Mouse (Mus musculus): ENCODE data around the gene Epo. TPM values are rescaled to one million over a fixed set of nuclear protein-coding genes. Genes with fewer than 3 reads are reported as not detected.

The Epo gene
- polyA plus RNA-seq, 1 experiment from 2014 or later = not detected

DNA sequence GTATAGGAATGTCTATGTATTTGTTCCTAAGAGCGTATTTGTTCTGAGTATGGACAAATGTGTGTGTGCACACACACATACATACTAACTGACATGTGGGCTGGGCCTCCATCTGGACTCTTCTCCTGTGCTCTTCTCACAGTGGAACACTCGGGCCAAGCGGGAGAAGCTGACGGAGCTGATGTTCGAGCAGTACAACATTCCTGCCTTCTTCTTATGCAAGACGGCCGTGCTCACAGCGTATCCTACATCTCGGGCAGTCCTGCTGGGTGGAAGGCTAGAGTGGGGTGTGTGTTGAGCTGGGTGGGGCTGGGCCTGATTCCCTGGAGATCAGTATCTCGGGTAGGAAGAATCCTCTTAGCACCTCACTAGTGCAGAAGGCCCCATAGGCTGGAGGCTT, 29.9 kb upstream of the Epo start:
- H3K27me3 ChIP-seq = 0 out of 2 replicates have a peak, but pooled peaks cover 5% of the 10 kb centered on the region
- H3K36me3 ChIP-seq = no peaks in the 10 kb centered on the region
- ATAC-seq (ENCODE audit: low FRiP score, low read depth) = no peak
- H3K4me2 ChIP-seq (replicated peaks) = no peak overlapping the region
- no peak overlapping the region for H3K9ac ChIP-seq (replicated peaks)
- no peaks in the 10 kb centered on the region for H3K4me1 ChIP-seq
- no peak overlapping the region for H3K27ac ChIP-seq (replicated peaks)
- H3K4me3 ChIP-seq = no peak overlapping the region
- WGBS = 73% methylated on average over 10 of the region's 10 CpGs
- no peaks in the 10 kb centered on the region for H3K9me3 ChIP-seq

DNA sequence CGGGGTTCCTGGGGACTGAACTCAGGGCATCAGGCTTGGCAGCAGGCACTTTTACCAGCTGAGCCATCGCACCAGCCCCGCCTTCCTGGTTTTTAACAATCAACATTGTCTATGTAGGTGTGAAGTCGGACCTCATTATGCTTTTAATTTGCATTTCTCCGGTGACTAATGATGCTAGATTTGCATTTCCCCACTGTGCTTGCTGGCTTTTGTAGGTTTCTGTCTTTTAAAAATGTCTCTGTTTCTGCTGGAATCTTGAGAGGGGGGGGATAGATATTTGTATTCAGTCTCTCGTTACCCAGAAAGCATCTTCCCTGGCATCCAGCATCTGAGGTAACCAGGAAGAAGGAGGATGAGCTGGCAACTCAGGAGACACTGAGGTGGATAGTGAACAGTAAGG, 28.5 kb upstream of the Epo start:
- 75% methylated on average over 6 of the region's 6 CpGs for WGBS
- Histone ChIP-seq H3K4me1 (no peaks in the 10 kb centered on the region), H3K4me3 (no peak overlapping the region), H3K27ac (replicated peaks) (no peak overlapping the region), H3K9ac (replicated peaks) (no peak overlapping the region), H3K9me3 (no peaks in the 10 kb centered on the region), H3K4me2 (replicated peaks) (no peak overlapping the region), H3K36me3 (no peaks in the 10 kb centered on the region), H3K27me3 (0 out of 2 replicates have a peak, but pooled peaks cover 5% of the 10 kb centered on the region)
- no peak for ATAC-seq (ENCODE audit: low FRiP score, low read depth)

DNA sequence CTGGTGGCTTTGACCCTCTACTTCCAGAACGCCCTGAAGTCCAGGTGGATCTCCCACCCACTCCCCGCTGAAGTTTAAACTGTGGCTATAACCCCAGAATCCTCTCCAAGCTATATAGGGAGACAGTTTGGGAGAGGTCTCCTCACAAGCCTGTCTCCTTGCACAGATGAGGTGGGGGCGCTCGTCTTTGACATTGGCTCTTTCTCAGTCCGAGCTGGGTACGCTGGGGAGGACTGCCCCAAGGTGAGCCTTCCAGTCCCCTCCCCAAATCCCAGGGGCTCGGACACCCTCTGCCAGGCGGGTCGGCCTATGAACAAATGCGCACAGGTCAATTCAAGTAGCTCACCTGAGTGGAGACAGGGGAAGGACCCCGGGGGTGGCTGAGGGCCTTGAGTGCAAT, 20.9 kb upstream of the Epo start:
- ATAC-seq (ENCODE audit: low FRiP score, low read depth) = peak; percentile 41; the same call in 1 of the 2 replicates
- peak overlapping the region; percentile 59 for H3K4me2 ChIP-seq (replicated peaks)
- 57% methylated on average over 11 of the region's 11 CpGs for WGBS

DNA sequence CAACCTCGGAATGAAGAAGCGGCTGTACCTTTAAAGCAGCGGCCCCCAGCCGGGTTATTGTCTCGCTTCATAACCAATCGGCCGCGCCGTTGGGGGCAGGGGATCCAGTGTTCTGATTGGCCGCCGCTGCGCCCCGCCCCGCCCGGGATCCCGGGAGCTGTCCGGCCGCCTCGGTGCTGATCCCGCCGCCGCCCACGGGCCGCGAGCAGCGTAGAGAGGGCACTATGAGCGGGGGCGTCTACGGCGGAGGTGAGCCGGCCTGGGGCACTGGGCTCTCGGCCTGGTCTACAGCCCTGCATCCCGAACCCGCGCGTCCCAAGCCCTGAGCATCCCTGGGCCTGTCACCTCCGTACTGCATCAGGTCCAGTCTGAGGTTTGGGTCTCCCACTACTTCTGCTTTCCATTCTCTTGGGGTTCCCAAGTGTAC, 20.4 kb upstream of the Epo start, which contains the start of gene Actl6b:
Gene Actl6b (plus strand): TSS at position 107 of the 427 bp plus-strand sequence.
- ATAC-seq (ENCODE audit: low FRiP score, low read depth) = peak; percentile 94
- peak within 1 kb of the TSS; percentile 68 for H3K27ac ChIP-seq (replicated peaks)
- H3K4me2 ChIP-seq (replicated peaks) = peak within 1 kb of the TSS; percentile 59
- peak within 1 kb of the TSS; percentile 70 for H3K9ac ChIP-seq (replicated peaks)
- under 1% methylated on average over 37 of the region's 37 CpGs for WGBS
- H3K9me3 ChIP-seq = no peaks in the 10 kb centered on the region
- peaks cover 12% of the 10 kb centered on the region; the same call in 1 of the 2 replicates for H3K4me1 ChIP-seq
- no peaks in the 10 kb centered on the region for H3K36me3 ChIP-seq
- H3K27me3 ChIP-seq = peaks cover 7% of the 10 kb centered on the region; the same call in 1 of the 2 replicates
- H3K4me3 ChIP-seq = peak within 1 kb of the TSS; percentile 62

More for the DNA sequence above, 20.9 kb upstream of the Epo start:
- Histone ChIP-seq H3K9me3 (no peaks in the 10 kb centered on the region), H3K27ac (replicated peaks) (peak overlapping the region; percentile 68), H3K4me1 (peaks cover 12% of the 10 kb centered on the region; the same call in 1 of the 2 replicates), H3K9ac (replicated peaks) (peak overlapping the region; percentile 70), H3K4me3 (peak overlapping the region; percentile 62), H3K27me3 (peaks cover 7% of the 10 kb centered on the region; the same call in 1 of the 2 replicates), H3K36me3 (no peaks in the 10 kb centered on the region)

DNA sequence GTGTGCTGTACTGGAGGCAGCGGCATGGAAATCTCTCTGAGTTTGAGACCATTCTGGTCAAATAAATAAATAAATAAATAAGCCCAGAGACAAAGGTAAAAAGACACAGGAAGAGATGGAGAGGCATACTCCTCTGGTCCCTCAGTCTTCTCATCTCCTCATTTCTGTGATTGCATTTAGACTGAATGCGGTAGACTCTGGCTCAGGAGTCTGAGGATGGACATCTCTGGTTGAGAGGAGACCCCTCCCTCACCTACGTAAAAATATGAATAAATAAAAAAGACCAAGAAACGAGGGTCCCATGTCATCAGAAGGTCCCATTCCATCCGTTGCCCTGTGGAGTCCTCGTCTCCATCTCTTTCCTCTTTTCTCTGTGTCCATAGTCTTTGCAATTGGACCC, 20.0 kb upstream of the Epo start:
- 0 out of 2 replicates have a peak, but pooled peaks have one; percentile 23 for ATAC-seq (ENCODE audit: low FRiP score, low read depth)
- Histone ChIP-seq H3K9me3 (no peaks in the 10 kb centered on the region), H3K27me3 (peaks cover 7% of the 10 kb centered on the region; the same call in 1 of the 2 replicates), H3K36me3 (no peaks in the 10 kb centered on the region), H3K9ac (replicated peaks) (peak overlapping the region; percentile 70; the same call in 1 of the 2 replicates), H3K4me3 (peak overlapping the region; percentile 62), H3K4me2 (replicated peaks) (peak overlapping the region; percentile 59), H3K27ac (replicated peaks) (peak overlapping the region; percentile 68), H3K4me1 (peaks cover 12% of the 10 kb centered on the region; the same call in 1 of the 2 replicates)
- 30% methylated on average over 6 of the region's 6 CpGs for WGBS

DNA sequence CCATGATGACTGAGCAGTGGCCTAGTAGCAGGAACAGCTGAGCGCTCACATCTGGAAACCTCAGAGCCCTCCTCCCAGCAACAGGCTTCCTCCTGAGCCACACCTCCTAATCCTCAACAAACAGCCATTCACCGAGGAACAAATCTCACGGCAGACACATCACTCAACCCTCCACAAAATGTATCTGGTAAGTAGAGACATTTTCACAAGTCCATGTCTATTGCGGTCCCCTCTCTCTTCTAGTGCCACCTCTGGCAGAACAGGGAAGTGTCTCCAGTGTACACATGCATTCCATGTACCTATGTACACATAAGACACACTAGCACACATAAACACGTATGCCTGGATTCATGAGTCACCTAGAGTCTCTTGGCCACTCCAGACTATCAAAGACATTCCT, 18.1 kb upstream of the Epo start:
- Histone ChIP-seq H3K36me3 (no peaks in the 10 kb centered on the region), H3K4me1 (peaks cover 12% of the 10 kb centered on the region; the same call in 1 of the 2 replicates), H3K4me2 (replicated peaks) (no peak overlapping the region), H3K4me3 (no peak overlapping the region), H3K27ac (replicated peaks) (no peak overlapping the region), H3K9me3 (no peaks in the 10 kb centered on the region), H3K27me3 (peaks cover 7% of the 10 kb centered on the region; the same call in 1 of the 2 replicates), H3K9ac (replicated peaks) (no peak overlapping the region)
- no peak for ATAC-seq (ENCODE audit: low FRiP score, low read depth)
- 71% methylated on average over 5 of the region's 5 CpGs for WGBS

DNA sequence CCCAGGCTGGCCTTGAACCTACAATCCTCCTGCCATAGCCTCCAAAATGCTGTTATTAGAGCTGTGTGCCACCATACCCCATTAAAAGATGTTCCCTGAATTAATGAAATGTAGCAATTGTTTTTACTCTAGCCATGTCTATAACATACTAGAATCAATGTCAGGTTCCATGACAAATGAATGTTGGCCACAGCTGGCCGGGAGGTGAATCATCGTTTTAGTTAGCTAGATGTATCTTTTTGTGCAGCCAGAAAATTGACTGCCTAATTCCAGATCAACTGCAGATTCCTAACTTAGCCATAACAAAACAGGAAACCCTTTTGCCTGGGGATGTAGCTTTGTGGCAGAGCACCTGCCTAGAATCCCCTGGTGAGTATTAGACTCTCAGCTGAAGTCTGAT, 16.8 kb upstream of the Epo start:
- 93% methylated on average over 2 of the region's 2 CpGs for WGBS
- no peak overlapping the region for H3K4me2 ChIP-seq (replicated peaks)
- no peak for ATAC-seq (ENCODE audit: low FRiP score, low read depth)
- no peaks in the 10 kb centered on the region for H3K36me3 ChIP-seq
- H3K27ac ChIP-seq (replicated peaks) = no peak overlapping the region
- no peak overlapping the region for H3K4me3 ChIP-seq
- H3K4me1 ChIP-seq = peaks cover 12% of the 10 kb centered on the region; the same call in 1 of the 2 replicates
- no peak overlapping the region for H3K9ac ChIP-seq (replicated peaks)
- no peaks in the 10 kb centered on the region for H3K9me3 ChIP-seq
- peaks cover 5% of the 10 kb centered on the region; the same call in 1 of the 2 replicates for H3K27me3 ChIP-seq

DNA sequence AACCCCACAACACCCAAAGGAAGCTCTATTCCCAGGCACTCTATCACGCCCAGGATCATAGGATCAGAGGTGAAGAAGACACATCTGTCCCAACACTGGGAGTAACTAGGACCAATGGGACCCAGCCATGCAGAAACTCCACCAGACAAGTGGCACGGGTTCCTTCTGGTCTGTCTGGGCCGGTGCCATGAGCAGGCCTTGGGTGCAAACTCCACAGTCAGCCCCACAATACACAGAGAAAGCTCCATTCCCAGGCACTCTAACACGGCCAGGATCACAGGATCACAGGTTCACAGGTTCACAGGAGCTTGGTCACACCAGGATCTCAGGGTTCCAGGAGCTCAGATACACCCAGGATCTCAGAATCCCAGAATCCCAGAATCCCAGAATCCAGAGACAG, 12.6 kb upstream of the Epo start:
- no peak for ATAC-seq (ENCODE audit: low FRiP score, low read depth)
- H3K27ac ChIP-seq (replicated peaks) = no peak overlapping the region
- no peaks in the 10 kb centered on the region for H3K36me3 ChIP-seq
- H3K4me3 ChIP-seq = no peak overlapping the region
- H3K27me3 ChIP-seq = no peaks in the 10 kb centered on the region
- H3K9ac ChIP-seq (replicated peaks) = no peak overlapping the region
- no peaks in the 10 kb centered on the region for H3K9me3 ChIP-seq
- WGBS = 81% methylated on average over 4 of the region's 4 CpGs
- H3K4me1 ChIP-seq = no peaks in the 10 kb centered on the region
- no peak overlapping the region for H3K4me2 ChIP-seq (replicated peaks)

DNA sequence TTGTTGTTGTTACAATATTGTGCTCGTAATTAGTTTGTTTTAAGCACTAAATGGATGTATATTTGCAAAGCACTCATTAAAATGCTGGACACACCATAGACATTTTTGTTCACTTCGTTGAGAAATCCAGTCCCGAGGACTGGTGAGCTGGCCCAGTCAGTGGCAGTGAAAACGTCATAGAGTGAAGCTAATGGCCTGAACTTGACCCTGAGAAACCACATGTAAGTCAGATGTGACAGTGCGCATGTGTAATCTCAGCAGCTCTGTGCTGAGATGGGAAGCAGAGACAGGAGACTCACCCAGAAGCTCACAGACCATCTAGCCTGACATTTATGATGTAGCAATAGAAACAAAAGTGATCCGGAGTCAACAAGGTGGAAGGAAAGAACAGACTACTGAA, 11.9 kb upstream of the Epo start:
- Histone ChIP-seq H3K27ac (replicated peaks) (no peak overlapping the region), H3K27me3 (no peaks in the 10 kb centered on the region), H3K4me3 (no peak overlapping the region), H3K4me2 (replicated peaks) (no peak overlapping the region), H3K9ac (replicated peaks) (no peak overlapping the region), H3K36me3 (no peaks in the 10 kb centered on the region), H3K9me3 (no peaks in the 10 kb centered on the region), H3K4me1 (no peaks in the 10 kb centered on the region)
- no peak for ATAC-seq (ENCODE audit: low FRiP score, low read depth)
- WGBS = 77% methylated on average over 6 of the region's 6 CpGs

DNA sequence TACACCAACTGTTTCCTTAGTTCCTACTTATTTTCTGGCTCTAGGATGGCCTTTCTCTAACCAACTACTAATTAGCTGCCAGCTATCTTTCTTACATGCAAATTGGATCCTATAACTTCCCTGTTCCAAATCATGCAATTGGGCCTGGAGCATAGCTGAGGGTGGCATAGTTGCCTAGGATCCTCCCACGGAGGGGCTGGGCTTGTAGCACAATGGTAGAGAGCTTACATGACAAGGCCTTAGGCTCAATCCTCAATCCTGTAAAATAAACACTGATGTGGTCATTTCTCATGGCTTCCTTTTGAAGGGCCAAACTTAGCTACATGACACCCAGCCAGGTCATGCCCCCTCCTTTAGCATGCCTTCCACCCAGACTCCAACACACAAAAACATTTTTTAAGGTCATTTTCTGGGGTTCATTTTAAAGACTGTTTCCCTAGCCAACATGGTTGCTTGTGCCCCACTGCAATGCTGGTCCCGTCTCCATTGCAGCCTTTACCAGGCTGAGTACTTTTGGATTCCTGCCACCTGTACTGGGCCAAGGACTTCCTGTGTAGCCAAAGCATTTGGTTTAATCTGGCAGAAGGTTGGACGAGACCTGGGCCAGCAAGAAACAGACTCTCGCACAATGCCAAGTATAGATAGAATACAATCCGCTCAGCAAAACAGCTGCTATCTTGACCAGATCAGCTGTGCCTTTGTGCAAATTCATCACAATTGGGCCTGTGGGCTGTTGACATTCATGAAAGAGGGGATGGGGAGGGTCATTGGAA, 8.9 kb upstream of the Epo start:
- no peak overlapping the region for H3K4me3 ChIP-seq
- no peaks in the 10 kb centered on the region for H3K27me3 ChIP-seq
- H3K9ac ChIP-seq (replicated peaks) = no peak overlapping the region
- no peak for ATAC-seq (ENCODE audit: low FRiP score, low read depth)
- no peaks in the 10 kb centered on the region for H3K4me1 ChIP-seq
- H3K9me3 ChIP-seq = no peaks in the 10 kb centered on the region
- no peak overlapping the region for H3K4me2 ChIP-seq (replicated peaks)
- 79% methylated on average over 5 of the region's 5 CpGs for WGBS
- no peaks in the 10 kb centered on the region for H3K36me3 ChIP-seq
- H3K27ac ChIP-seq (replicated peaks) = no peak overlapping the region

DNA sequence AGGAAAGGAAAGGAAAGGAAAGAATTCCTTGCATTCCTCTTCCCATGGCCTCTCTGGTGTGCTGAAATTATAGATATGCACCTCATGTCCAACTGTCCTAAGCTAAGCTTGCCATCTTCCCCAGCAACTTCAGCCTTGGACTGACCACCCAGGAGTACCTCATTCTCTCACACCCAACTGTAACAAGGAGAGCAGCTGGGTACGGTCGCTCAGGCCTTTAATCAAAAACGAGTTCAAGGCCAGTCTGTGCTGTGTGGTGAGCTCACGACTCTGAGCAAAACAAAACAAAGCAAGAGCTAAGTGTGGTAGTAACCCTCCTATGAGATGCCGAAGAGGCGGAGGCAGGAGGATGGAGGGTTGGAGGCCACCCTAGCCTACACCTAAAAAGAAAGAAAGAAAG, 7.9 kb upstream of the Epo start:
- ATAC-seq (ENCODE audit: low FRiP score, low read depth) = no peak
- Histone ChIP-seq H3K4me1 (no peaks in the 10 kb centered on the region), H3K9ac (replicated peaks) (no peak overlapping the region), H3K36me3 (no peaks in the 10 kb centered on the region), H3K4me2 (replicated peaks) (no peak overlapping the region), H3K4me3 (no peak overlapping the region), H3K27me3 (no peaks in the 10 kb centered on the region), H3K9me3 (no peaks in the 10 kb centered on the region), H3K27ac (replicated peaks) (no peak overlapping the region)
- 71% methylated on average over 6 of the region's 6 CpGs for WGBS

DNA sequence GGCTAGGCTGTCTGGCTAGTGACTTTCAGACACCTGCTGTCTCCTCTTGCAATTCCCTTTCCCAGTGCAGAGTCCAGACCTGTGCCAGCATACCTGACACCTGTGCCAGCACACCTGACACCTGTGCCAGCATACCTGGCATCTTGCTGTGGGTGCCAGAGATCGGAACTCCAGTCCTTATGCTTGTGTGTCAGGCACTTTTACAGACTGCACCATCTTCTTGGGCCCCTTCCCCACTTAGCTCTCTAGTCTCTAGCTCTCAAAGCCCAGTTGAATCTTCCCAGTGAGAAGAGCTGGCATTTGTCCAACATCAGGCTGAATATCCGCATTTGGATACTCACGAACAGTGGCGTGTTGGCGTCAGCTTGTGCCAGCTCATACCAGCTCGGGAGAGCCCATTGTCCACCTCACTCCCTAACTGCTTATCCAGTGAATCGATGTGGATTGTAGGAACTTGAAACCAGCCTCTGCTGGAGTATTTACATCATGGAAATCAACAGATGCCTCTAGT, 6.3 kb upstream of the Epo start:
- Histone ChIP-seq H3K4me1 (no peaks in the 10 kb centered on the region), H3K4me3 (no peak overlapping the region), H3K4me2 (replicated peaks) (no peak overlapping the region), H3K36me3 (no peaks in the 10 kb centered on the region), H3K9ac (replicated peaks) (no peak overlapping the region), H3K27ac (replicated peaks) (no peak overlapping the region), H3K9me3 (no peaks in the 10 kb centered on the region), H3K27me3 (no peaks in the 10 kb centered on the region)
- WGBS = 78% methylated on average over 7 of the region's 7 CpGs
- no peak for ATAC-seq (ENCODE audit: low FRiP score, low read depth)

Measured in midbrain, embryonic 12.5 days (tissue).